Mouse (Mus musculus): ENCODE data around the gene Gm28230. TPM values are rescaled to one million over a fixed set of nuclear protein-coding genes. Genes with fewer than 3 reads are reported as not detected.

The Gm28230 gene
- polyA plus RNA-seq, 1 experiment from 2014 or later: not detected

DNA sequence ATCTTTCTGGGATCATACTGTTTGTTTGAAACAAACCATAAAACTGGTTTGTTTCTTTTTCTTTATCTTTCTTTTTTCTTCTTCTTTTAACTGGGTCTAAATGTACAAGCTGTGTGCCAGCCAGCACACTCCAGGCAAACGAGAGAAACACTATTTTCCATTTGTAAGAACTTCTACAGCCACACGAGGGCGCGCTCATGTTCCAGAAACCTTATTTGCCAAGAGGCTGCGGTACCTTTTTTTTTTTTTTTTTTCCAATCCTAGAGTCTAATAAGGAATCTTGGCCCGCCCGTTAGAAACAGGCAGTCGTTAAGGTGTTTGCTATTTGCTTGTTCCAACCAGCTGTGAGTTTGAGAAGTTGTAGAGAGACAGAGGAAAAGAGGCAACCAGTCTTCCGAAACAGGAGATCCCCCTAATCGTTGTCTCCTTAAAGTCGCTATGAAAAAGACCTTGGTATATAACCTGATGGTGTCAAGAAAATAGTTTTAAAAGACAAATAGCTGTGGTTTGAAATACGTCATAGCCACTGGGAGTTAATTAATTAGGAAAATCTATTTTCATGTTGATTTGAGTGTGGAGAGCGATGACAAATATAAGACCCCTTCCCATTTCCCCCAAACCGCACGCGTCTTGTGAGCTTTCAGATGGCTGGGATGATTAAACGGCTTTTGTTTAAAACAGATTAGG lies 40.1 kb upstream of the Gm28230 start:
- H3K4me1 ChIP-seq: peaks cover 19% of the 10 kb centered on the region
- no peak overlapping the region for H3K4me2 ChIP-seq
- 6% methylated on average over 17 of the region's 17 CpGs for WGBS
- H3K9ac ChIP-seq: no peak overlapping the region
- no peaks in the 10 kb centered on the region for H3K9me3 ChIP-seq
- peaks cover 90% of the 10 kb centered on the region for H3K27me3 ChIP-seq (replicated peaks)
- H3K27ac ChIP-seq: no peak overlapping the region
- no peak overlapping the region for H3K4me3 ChIP-seq (replicated peaks)
- no peak for ATAC-seq (ENCODE audit: insufficient read depth, low FRiP score, low read depth)
- H3K36me3 ChIP-seq: no peaks in the 10 kb centered on the region

DNA sequence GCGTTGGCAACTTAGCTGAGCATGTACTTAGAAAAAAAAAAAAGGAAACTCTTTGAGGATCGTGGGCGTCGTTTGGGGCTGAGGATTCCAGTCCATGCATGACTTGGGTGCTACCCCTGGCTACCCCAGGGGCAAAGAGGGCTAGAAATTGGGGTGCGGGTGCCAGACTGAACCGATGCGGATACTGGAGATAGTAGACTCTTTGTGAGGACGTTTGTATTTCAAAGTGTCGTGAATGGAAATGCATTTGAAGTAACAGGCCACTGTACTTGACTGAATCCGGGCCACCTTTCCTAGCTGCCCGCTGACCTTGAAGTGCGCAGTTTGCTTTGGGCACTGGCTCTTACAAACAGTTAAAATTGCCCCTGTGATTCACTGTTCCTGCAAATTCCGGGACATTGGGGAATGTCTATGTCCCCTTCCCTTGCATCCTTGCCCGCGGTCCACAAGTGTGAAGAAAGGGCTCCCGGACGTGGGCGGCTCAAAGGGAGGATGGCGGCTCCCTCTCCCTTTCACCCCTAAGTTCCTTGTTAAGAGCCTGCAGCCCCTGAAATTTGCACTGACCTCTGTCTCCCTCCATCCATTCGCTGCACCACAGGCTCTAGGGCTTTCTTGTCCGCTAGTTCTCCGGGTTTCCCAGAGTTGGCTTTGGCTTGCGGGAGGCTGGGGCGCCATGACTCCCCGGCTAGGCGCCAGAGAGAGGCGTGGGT lies 39.4 kb upstream of the Gm28230 start:
- H3K9ac ChIP-seq: no peak overlapping the region
- H3K27ac ChIP-seq: no peak overlapping the region
- H3K4me3 ChIP-seq (replicated peaks): no peak overlapping the region
- H3K27me3 ChIP-seq (replicated peaks): peaks cover 90% of the 10 kb centered on the region
- H3K36me3 ChIP-seq: no peaks in the 10 kb centered on the region
- no peaks in the 10 kb centered on the region for H3K9me3 ChIP-seq
- no peak for ATAC-seq (ENCODE audit: insufficient read depth, low FRiP score, low read depth)
- 2% methylated on average over 27 of the region's 27 CpGs for WGBS
- peaks cover 13% of the 10 kb centered on the region for H3K4me1 ChIP-seq
- no peak overlapping the region for H3K4me2 ChIP-seq

DNA sequence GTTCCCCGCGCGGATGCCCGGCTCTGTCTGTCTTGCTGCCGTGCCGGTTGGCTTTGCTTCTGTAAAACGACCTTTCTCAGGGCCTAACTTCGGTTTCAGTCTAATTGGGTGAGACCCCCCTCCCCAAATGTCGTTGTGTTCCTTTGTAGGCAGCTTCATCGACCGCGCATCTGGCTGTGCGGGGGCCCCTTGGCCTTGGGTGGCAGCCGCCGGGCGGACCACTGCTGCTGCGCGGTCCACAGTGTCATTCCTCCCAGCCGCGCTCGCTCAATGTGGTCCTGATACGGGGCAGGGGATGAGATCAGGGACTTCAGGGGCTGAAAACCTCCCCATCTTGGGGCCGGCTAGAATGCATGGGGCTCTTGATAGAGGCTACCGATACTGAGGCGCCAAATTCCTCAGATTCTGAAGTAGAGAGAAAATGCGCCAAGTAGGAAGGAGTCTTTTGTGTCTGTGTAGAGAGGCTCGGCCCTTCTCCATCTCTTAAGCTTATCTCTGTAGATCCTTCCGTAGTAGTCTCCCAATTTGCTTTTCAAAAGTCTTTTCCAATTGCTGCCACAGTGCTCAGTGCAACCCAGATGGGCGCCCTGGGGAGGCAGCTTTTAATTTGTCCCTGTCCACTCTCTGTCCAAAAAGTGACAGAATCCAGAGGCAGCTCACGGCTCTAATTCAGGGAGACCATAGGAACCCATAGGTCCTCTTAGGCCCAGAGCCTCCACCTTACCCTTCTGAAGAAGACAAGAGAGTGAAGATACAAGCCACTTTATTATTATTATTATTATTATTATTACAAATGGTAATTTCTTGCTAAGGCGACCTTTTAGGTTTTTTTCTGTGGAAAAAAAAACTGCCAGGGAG lies 38.6 kb upstream of the Gm28230 start:
- H3K27me3 ChIP-seq (replicated peaks): peaks cover 90% of the 10 kb centered on the region
- 1% methylated on average over 31 of the region's 31 CpGs for WGBS
- H3K4me3 ChIP-seq (replicated peaks): no peak overlapping the region
- H3K4me2 ChIP-seq: no peak overlapping the region
- no peak for ATAC-seq (ENCODE audit: insufficient read depth, low FRiP score, low read depth)
- no peak overlapping the region for H3K9ac ChIP-seq
- H3K4me1 ChIP-seq: peaks cover 5% of the 10 kb centered on the region; the same call in 1 of the 2 replicates
- no peak overlapping the region for H3K27ac ChIP-seq
- H3K9me3 ChIP-seq: no peaks in the 10 kb centered on the region
- H3K36me3 ChIP-seq: no peaks in the 10 kb centered on the region

DNA sequence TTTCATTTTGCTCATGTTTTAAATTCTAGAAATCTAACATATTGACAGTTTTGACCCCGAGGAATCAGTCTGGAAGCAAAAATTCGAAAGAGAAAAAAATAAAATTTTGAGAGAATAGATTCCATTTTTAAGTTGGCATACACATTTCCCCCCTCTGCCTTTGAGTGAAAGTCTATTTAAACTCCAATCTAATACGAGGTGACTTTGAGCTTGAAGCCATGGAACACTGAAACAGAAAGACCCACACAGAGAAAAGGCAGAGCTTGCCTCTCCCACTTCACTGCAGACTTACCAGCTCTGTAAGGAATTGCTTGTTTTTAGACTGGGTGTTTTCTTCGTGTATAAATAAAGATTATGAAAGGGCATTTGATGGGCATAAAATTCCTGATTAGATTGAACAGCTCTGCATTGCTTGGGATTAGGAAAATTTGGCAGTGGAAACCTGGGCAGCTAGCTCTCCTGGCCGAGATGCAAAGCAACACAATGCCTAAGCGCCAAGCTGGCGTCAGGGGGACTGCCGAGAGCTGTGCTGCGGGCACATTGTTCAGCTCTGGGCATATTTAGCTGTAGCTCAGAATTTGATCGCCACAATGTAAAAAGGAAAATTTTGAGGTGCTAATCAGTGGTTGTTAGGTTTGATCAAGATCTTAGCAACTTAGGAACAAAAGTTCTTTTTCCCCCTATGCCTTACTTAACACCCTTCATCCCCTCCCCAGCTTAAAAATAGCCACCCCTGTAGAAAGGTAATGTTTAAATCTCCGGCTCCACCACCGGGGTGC lies 37.5 kb upstream of the Gm28230 start:
- Histone ChIP-seq H3K9me3 (no peaks in the 10 kb centered on the region), H3K4me1 (0 out of 2 replicates have a peak, but pooled peaks cover 4% of the 10 kb centered on the region), H3K27ac (no peak overlapping the region), H3K4me2 (no peak overlapping the region), H3K9ac (no peak overlapping the region), H3K36me3 (no peaks in the 10 kb centered on the region), H3K27me3 (replicated peaks) (peaks cover 90% of the 10 kb centered on the region), H3K4me3 (replicated peaks) (no peak overlapping the region)
- 4% methylated on average over 12 of the region's 12 CpGs for WGBS
- ATAC-seq (ENCODE audit: insufficient read depth, low FRiP score, low read depth): no peak

DNA sequence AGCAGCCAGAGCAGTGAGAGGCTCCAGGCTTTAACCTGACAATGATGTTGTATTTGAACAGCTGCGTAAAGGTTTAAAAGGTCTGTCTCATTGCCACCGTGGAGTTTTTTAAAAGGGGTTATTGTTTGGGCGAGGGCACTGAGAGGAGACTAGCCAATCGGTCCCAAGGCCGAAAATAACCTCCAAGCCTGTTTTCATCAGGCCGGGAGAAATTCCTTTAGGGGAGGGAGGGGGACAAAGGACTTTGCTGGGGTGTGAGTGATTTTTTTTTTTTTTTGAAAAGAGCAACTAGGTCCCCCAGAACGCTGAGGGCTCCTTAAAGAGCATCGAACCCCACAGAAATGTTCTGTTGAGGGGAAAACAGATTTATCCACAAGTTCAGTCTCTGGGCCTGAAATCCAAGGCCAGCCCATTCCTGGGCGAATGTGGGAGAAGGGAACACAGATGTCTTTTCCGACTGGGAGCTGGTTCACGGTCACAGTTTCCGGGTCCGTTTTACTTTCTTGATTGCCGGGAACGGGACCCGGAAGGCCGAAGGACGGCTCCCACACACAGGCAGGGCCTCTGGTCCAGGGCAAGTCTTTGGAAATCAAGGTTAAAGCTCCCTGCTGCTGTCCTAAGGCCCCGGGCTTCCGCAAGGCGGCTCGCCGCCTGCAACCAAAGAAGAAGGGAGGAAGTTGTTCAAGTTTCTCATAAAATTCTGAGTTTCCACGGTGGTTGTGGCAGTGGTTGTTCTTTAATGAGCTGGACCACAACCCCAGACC lies 36.8 kb upstream of the Gm28230 start:
- Histone ChIP-seq H3K27me3 (replicated peaks) (peaks cover 90% of the 10 kb centered on the region), H3K4me1 (0 out of 2 replicates have a peak, but pooled peaks cover 4% of the 10 kb centered on the region), H3K27ac (no peak overlapping the region), H3K36me3 (no peaks in the 10 kb centered on the region), H3K4me2 (no peak overlapping the region), H3K4me3 (replicated peaks) (no peak overlapping the region), H3K9ac (no peak overlapping the region), H3K9me3 (no peaks in the 10 kb centered on the region)
- 2% methylated on average over 24 of the region's 24 CpGs for WGBS
- ATAC-seq (ENCODE audit: insufficient read depth, low FRiP score, low read depth): no peak

DNA sequence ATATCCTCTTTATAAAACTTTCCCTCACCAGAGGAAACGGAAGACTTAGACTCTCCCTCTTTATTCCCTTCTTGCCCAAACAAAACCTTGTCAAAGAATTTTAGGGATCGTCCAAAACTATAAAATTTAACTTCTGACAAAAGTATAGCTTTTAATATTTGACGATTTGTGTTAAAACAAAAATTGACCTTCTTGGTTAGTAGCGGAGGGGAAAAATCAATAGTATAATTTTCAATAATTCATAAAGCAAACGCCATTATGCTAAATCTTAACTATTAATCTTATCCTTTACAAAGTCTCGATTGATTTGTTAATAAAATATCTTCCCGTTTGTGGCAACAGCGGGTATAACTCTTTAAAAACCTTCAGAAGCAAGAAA lies 36.2 kb upstream of the Gm28230 start:
- 9% methylated on average over 8 of the region's 8 CpGs for WGBS
- Histone ChIP-seq H3K9me3 (no peaks in the 10 kb centered on the region), H3K36me3 (no peaks in the 10 kb centered on the region), H3K27me3 (replicated peaks) (peaks cover 90% of the 10 kb centered on the region), H3K4me2 (no peak overlapping the region), H3K4me1 (0 out of 2 replicates have a peak, but pooled peaks cover 4% of the 10 kb centered on the region), H3K4me3 (replicated peaks) (no peak overlapping the region), H3K27ac (no peak overlapping the region), H3K9ac (no peak overlapping the region)
- no peak for ATAC-seq (ENCODE audit: insufficient read depth, low FRiP score, low read depth)

DNA sequence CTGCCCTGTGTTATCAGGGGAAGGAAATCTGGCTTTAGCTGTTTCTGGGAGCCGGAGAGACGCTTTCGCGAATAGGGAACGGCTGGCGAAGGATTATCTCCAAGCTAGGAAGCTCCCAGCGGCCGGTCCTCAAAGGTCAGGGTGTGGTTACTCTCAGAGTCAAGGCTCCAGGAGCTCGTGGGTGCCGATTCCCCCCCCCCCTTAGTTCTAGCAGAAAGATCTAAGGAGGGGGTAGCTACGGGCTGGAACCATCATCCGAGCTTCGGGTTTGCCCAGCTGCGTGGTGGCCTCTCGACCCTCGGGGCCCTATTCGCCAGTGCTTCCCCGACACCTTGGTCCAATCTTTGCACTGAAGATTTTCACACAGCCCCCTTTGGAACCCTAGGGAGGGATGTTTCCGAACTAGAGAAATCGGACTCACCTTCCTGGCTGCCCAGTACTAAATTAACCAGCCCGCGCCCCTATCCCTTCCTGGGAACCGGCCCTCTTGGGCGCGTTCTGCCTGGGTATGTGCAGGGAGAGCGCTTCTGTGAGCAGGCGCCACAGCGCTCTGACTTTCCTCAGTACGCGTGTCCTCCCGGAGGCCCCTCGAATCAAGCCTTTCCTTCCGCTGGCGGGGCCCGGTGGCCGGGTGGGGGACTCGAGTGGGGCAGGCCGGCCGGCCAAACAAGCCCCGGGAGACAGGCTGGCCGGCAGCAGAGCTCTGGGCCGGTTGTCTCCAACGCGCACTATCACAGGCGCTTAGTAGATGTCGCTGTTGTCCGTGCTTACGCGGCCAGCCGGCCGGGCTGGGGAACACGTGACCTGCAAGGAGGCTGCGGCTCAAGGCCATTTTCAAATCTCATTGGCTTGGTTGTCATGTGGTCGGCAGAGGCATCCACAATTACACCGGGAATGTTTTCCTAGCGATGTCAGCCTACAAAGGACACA lies 35.2 kb upstream of the Gm28230 start, which contains the start of gene Hoxd10:
Gene Hoxd10, plus strand, starts transcription at position 903 of the 930 bp plus-strand sequence.
- H3K4me2 ChIP-seq: peak within 1 kb of the TSS; percentile 36; the same call in 1 of the 2 replicates
- H3K27me3 ChIP-seq (replicated peaks): peaks cover 96% of the 10 kb centered on the region
- peak; percentile 39; the same call in 1 of the 2 replicates for ATAC-seq (ENCODE audit: insufficient read depth, low FRiP score, low read depth)
- no peak within 1 kb of the TSS for H3K9ac ChIP-seq
- H3K9me3 ChIP-seq: no peaks in the 10 kb centered on the region
- no peak within 1 kb of the TSS for H3K27ac ChIP-seq
- H3K4me1 ChIP-seq: 0 out of 2 replicates have a peak, but pooled peaks cover 4% of the 10 kb centered on the region
- WGBS: 2% methylated on average over 56 of the region's 56 CpGs
- H3K36me3 ChIP-seq: no peaks in the 10 kb centered on the region
- H3K4me3 ChIP-seq (replicated peaks): peak within 1 kb of the TSS; percentile 16; the same call in 1 of the 2 replicates

DNA sequence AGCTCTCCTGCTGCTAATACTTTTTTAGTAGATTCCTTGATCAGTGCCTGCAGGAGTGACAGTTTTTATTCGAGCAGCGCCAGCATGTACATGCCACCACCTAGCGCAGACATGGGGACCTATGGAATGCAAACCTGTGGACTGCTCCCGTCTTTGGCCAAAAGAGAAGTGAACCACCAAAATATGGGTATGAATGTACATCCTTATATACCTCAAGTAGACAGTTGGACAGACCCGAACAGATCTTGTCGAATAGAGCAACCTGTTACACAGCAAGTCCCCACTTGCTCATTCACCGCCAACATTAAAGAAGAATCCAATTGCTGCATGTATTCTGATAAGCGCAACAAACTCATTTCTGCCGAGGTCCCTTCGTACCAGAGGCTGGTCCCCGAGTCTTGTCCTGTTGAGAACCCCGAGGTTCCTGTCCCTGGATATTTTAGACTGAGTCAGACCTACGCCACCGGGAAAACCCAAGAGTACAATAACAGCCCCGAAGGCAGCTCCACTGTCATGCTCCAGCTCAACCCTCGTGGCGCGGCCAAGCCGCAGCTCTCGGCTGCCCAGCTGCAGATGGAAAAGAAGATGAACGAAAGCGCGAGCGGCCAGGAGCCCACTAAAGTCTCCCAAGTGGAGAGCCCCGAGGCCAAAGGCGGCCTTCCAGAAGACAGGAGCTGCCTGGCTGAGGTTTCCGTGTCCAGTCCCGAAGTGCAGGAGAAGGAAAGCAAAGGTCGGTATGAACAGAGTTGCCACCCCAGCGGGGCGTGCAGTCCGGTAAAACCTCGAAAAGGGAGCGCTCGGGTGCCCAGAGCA lies 34.3 kb upstream of the Gm28230 start:
- Histone ChIP-seq H3K9ac (no peak overlapping the region), H3K36me3 (no peaks in the 10 kb centered on the region), H3K4me1 (0 out of 2 replicates have a peak, but pooled peaks cover 4% of the 10 kb centered on the region), H3K27me3 (replicated peaks) (peaks cover 96% of the 10 kb centered on the region), H3K9me3 (no peaks in the 10 kb centered on the region), H3K4me2 (0 out of 2 replicates have a peak overlapping the region, but pooled peaks have one; percentile 36), H3K27ac (no peak overlapping the region), H3K4me3 (replicated peaks) (no peak overlapping the region)
- 4% methylated on average over 35 of the region's 35 CpGs for WGBS
- ATAC-seq (ENCODE audit: insufficient read depth, low FRiP score, low read depth): no peak

DNA sequence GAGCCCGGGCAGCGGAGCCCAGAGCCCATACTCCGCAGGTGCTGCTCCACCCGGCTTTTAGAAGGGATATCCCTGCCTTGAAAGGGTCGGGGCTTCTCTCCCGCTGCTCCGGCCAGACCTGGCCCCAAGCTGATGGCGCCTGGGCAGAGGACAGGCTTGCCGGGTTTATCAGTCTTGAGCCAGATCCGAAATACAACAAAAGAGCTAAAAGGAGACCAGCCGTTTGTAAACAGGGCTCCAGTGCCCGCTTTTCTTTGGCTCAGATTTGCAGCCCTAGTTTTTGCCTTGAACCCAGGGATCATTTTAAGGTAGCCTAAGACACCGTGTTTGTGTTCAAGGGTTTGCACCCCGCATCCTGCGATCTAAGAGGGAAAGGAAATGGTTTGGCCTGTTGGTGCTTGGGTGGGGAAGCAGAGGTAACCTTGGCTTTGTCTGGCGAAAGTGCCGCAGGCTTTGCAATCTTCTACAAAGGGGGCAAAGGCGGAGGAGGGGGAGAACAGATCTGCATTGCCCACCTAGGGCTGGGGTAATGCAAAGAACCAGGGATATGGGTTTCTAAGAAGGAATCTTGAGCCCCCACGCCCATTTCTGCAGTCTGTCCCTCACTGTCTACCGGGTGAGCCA lies 33.6 kb upstream of the Gm28230 start:
- 2% methylated on average over 20 of the region's 20 CpGs for WGBS
- H3K27me3 ChIP-seq (replicated peaks): peaks cover 96% of the 10 kb centered on the region
- H3K9ac ChIP-seq: no peak overlapping the region
- no peaks in the 10 kb centered on the region for H3K9me3 ChIP-seq
- no peak overlapping the region for H3K4me2 ChIP-seq
- H3K4me1 ChIP-seq: peaks cover 9% of the 10 kb centered on the region
- no peak overlapping the region for H3K4me3 ChIP-seq (replicated peaks)
- ATAC-seq (ENCODE audit: insufficient read depth, low FRiP score, low read depth): no peak
- no peak overlapping the region for H3K27ac ChIP-seq
- H3K36me3 ChIP-seq: no peaks in the 10 kb centered on the region
